Mouse (Mus musculus): Measurements from ENCODE around the gene Iqsec1.

DNA sequence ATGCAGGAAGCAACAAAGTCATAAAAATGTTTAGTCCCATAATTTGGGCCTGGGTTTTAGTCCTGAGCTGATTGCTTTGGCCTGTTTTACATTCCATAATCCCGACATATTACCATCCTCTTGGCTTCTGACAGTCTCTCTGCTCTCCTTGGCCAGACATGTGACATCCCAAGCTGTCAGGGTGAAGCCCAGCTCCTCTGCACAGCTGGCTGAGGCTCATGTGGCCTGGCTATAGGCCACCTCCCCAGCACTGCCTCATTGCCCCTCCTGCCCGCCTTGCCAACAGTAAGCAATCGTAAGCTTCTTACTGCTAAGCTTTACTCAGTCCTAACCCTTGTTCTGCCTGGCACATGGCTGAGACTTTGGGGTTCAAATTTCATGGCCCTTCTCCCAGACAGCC, 270.0 kb downstream of the Iqsec1 start:
- TF ChIP-seq CTCF (IDR thresholded peaks at IDR 0.05; ENCODE audit: extremely low read depth, insufficient read length, insufficient replicate concordance, low read depth, low read length) (no peak), POLR2A (IDR thresholded peaks at IDR 0.05; ENCODE audit: low read depth, low read length) (no peak)
